Mouse (Mus musculus) stomach, postnatal 0 days (tissue): ENCODE measurements around the gene Ncoa1. TPM values are rescaled to one million over a fixed set of nuclear protein-coding genes. Genes with fewer than 3 reads are reported as not detected.

Source experiments
- ATAC-seq: fragments of 200-750 bp; cut with Nextera tagmentation; 2 replicates; pipeline ENCODE4 v1.8.0; 2017; ENCODE audit not compliant: low FRiP score, low TSS enrichment
- DNase-seq: peaks from one replicate; pipeline ENCODE4 v3.0.0-alpha.2; 2016; ENCODE audit warnings: low spot score
- H3K27ac ChIP-seq: fragments of 300-500 bp; sonication (generic); replicated peaks from 2 replicates; pipeline ENCODE4 v1.5.1; 2014; ENCODE audit warnings: mild to moderate bottlenecking, control low read depth
- H3K27me3 ChIP-seq: fragments of 300-500 bp; sonication (generic); 2 replicates; pipeline ENCODE4 v1.6.1; 2014; ENCODE audit warnings: low read length; ENCODE audit not compliant: control insufficient read depth, insufficient read depth
- H3K36me3 ChIP-seq: fragments of 300-500 bp; sonication (generic); 2 replicates; pipeline ENCODE4 v1.6.1; 2014; ENCODE audit warnings: low read length, mixed read lengths; ENCODE audit not compliant: control insufficient read depth, insufficient read depth
- H3K4me1 ChIP-seq: fragments of 300-500 bp; sonication (generic); replicated peaks from 2 replicates; pipeline ENCODE4 v1.6.1; 2014; ENCODE audit warnings: antibody characterized with exemption; ENCODE audit not compliant: control insufficient read depth, insufficient read depth
- H3K4me2 ChIP-seq: fragments of 300-500 bp; sonication (generic); replicated peaks from 2 replicates; pipeline ENCODE4 v1.6.1; 2014; ENCODE audit warnings: low read depth, mild to moderate bottlenecking, control low read depth, moderate library complexity
- H3K4me3 ChIP-seq: fragments of 300-500 bp; sonication (generic); 2 replicates; pipeline ENCODE4 v1.5.1; 2014; ENCODE audit warnings: low read depth, low read length, control low read depth
- H3K9ac ChIP-seq: fragments of 300-500 bp; sonication (generic); 2 replicates; pipeline ENCODE4 v1.6.1; 2014; ENCODE audit warnings: mild to moderate bottlenecking, low read length, control low read depth, mixed read lengths
- H3K9me3 ChIP-seq: fragments of 300-500 bp; sonication (generic); 2 replicates; pipeline ENCODE4 v1.6.1; 2016; ENCODE audit warnings: low read length; ENCODE audit not compliant: control insufficient read depth
- CTCF ChIP-seq: IDR thresholded peaks from 2 replicates; pipeline ENCODE4 v1.5.1; 2016; ENCODE audit warnings: antibody characterized with exemption, low read depth, mild to moderate bottlenecking, moderate library complexity
- EP300 ChIP-seq: optimal IDR thresholded peaks from 2 replicates; pipeline ENCODE3; 2016; ENCODE audit warnings: antibody characterized with exemption
- WGBS: fragments of 180-500 bp; shearing (Covaris S2); extraction: QIAGEN DNeasy Blood & Tissue Kit; methylation state at CpG from one replicate; pipeline ENCODE4 v1.1.7; 2014; 5-methylcytosine and 5-hydroxymethylcytosine counted together
- polyA plus RNA-seq: library from polyadenylated mRNA; unstranded; fragments of >200 nt; fragmentation: Nextera tagmentation; extraction: Ambion mirVana; gene quantifications from 2 replicates; pipeline ENCODE4 v1.2.1, GENCODE M21; 2015

The Ncoa1 gene
- polyA plus RNA-seq, 1 experiment from 2014 or later = 5.0 TPM

- ATAC-seq = peak; percentile 60; the same call in 1 of the 2 replicates
- WGBS = 47% methylated on average over 2 of the region's 2 CpGs
- Histone ChIP-seq H3K4me2 (no peak overlapping the region), H3K4me1 (no peaks in the 10 kb centered on the region), H3K9ac (no peak overlapping the region), H3K36me3 (no peaks in the 10 kb centered on the region), H3K27me3 (no peaks in the 10 kb centered on the region), H3K4me3 (no peak overlapping the region), H3K9me3 (no peaks in the 10 kb centered on the region), H3K27ac (no peak overlapping the region)
- no peak for DNase-seq
- TF ChIP-seq EP300 (no peak), CTCF (no peak)
These were observed 7.9 kb downstream of the Ncoa1 start for GRCm38 (mm10) chr12:4469115-4469514.

GRCm38 (mm10) chr12:4463701-4464100 is 13.3 kb downstream of the Ncoa1 start:
- WGBS = 79% methylated on average over 2 of the region's 2 CpGs
- no peak for DNase-seq
- no peak for TF ChIP-seq EP300
- TF ChIP-seq CTCF = no peak
- Histone ChIP-seq H3K36me3 (no peaks in the 10 kb centered on the region), H3K9ac (no peak overlapping the region), H3K4me1 (no peaks in the 10 kb centered on the region), H3K4me3 (no peak overlapping the region), H3K9me3 (no peaks in the 10 kb centered on the region), H3K27ac (no peak overlapping the region), H3K4me2 (no peak overlapping the region), H3K27me3 (no peaks in the 10 kb centered on the region)
- ATAC-seq = no peak

- no peak for DNase-seq
- Histone ChIP-seq H3K9me3 (no peaks in the 10 kb centered on the region), H3K4me3 (no peak overlapping the region), H3K4me1 (no peaks in the 10 kb centered on the region), H3K4me2 (no peak overlapping the region), H3K27ac (no peak overlapping the region), H3K36me3 (no peaks in the 10 kb centered on the region), H3K9ac (no peak overlapping the region), H3K27me3 (no peaks in the 10 kb centered on the region)
- WGBS = 17% methylated on average over 1 of the region's 1 CpGs
- TF ChIP-seq CTCF (no peak), EP300 (no peak)
- ATAC-seq = no peak
These were observed 14.6 kb downstream of the Ncoa1 start for GRCm38 (mm10) chr12:4462420-4462819.

GRCm38 (mm10) chr12:4460990-4461389 is 16.0 kb downstream of the Ncoa1 start:
- DNase-seq = no peak
- Histone ChIP-seq H3K4me1 (no peaks in the 10 kb centered on the region), H3K9me3 (no peaks in the 10 kb centered on the region)

GRCm38 (mm10) chr12:4454956-4455565 is 21.9 kb downstream of the Ncoa1 start:
- H3K27ac ChIP-seq = no peak overlapping the region
- TF ChIP-seq CTCF (no peak), EP300 (no peak)
- 67% methylated on average over 10 of the region's 10 CpGs for WGBS

More at GRCm38 (mm10) chr12:4460990-4461389, 16.0 kb downstream of the Ncoa1 start:
- WGBS = 94% methylated on average over 2 of the region's 2 CpGs
- no peak overlapping the region for H3K4me2 ChIP-seq
- H3K27me3 ChIP-seq = no peaks in the 10 kb centered on the region
- peak; percentile 59 for TF ChIP-seq CTCF
- TF ChIP-seq EP300 = no peak
- H3K27ac ChIP-seq = no peak overlapping the region
- no peak for ATAC-seq
- H3K4me3 ChIP-seq = no peak overlapping the region
- H3K9ac ChIP-seq = no peak overlapping the region
- H3K36me3 ChIP-seq = no peaks in the 10 kb centered on the region

GRCm38 (mm10) chr12:4454248-4454647 is 22.7 kb downstream of the Ncoa1 start:
- 88% methylated on average over 4 of the region's 4 CpGs for WGBS

More at GRCm38 (mm10) chr12:4454956-4455565, 21.9 kb downstream of the Ncoa1 start:
- no peak overlapping the region for H3K4me2 ChIP-seq
- no peak overlapping the region for H3K4me3 ChIP-seq
- ATAC-seq = no peak
- no peaks in the 10 kb centered on the region for H3K27me3 ChIP-seq
- H3K4me1 ChIP-seq = peaks cover 4% of the 10 kb centered on the region
- DNase-seq = no peak
- no peak overlapping the region for H3K9ac ChIP-seq
- no peaks in the 10 kb centered on the region for H3K36me3 ChIP-seq
- H3K9me3 ChIP-seq = no peaks in the 10 kb centered on the region

More at GRCm38 (mm10) chr12:4454248-4454647, 22.7 kb downstream of the Ncoa1 start:
- TF ChIP-seq EP300 (no peak), CTCF (no peak)
- peaks cover 4% of the 10 kb centered on the region for H3K4me1 ChIP-seq
- no peak overlapping the region for H3K4me2 ChIP-seq
- H3K27ac ChIP-seq = no peak overlapping the region
- ATAC-seq (no peak), DNase-seq (no peak)
- no peaks in the 10 kb centered on the region for H3K9me3 ChIP-seq
- H3K9ac ChIP-seq = no peak overlapping the region
- H3K27me3 ChIP-seq = no peaks in the 10 kb centered on the region
- H3K4me3 ChIP-seq = no peak overlapping the region
- H3K36me3 ChIP-seq = no peaks in the 10 kb centered on the region
